Mouse (Mus musculus) urinary bladder, postnatal 25 days (tissue): ENCODE measurements around the gene Sowaha.

Source experiments
- DNase-seq: peaks from one replicate; pipeline ENCODE4 v3.0.0; 2022; ENCODE audit warnings: low spot score

Gene Sowaha

GRCm38 (mm10) chr11:53479783-53480301 lies at the start of gene Sowaha, which contains the start of gene Gm9945:
Gene Sowaha (minus strand): TSS chr11:53480274.
Gene Gm9945 (plus strand): TSS chr11:53480166.
- peak; percentile 37 for DNase-seq

- peak; percentile 36 for DNase-seq
These were observed 49.1 kb upstream of the Sowaha start for GRCm38 (mm10) chr11:53529253-53529557.

DNA sequence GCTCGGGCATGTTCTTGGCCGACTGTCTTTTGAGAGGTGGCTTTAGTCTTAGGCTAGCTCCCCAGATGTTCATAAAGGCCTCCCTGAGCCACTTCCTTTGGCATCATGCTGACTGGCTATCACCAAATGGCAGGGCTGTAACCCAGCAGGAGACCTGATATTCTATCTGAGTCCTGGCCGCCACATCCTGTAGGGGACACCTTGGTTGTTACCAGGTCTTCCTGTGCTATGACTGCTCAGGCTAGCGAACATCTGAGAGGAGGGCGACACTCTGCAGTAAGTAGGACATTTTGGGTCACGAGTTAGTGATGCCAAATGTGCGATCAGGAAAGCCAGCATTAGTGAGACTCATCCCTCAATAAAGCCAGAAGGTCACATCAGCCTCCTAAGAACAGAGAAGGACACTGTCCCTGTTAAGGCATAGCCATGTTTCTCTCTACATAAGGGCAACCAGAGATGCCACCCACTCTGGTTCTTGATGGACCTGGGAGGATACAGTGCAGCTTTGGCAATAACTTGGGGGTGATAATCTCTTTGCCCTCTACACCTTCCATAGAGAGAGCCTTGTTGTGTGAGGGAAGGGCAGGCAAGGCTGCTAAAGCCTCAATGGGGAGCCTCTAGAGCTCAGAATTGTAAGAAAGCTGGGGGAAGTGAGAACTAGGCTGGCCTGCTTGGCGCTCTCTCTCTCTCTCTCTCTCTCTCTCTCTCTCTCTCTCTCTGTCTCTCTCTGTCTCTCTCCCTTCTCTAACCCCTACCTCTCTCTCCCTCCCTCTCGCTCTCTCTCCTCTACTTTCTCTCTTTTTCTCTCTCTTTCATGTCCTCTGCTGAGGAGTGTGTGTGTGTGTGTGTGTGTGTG lies 48.6 kb upstream of the Sowaha start:
- no peak for DNase-seq

GRCm38 (mm10) chr11:53525461-53525860 lies 45.4 kb upstream of the Sowaha start:
- DNase-seq = no peak

GRCm38 (mm10) chr11:53524905-53525304 lies 44.8 kb upstream of the Sowaha start:
- DNase-seq = no peak

DNA sequence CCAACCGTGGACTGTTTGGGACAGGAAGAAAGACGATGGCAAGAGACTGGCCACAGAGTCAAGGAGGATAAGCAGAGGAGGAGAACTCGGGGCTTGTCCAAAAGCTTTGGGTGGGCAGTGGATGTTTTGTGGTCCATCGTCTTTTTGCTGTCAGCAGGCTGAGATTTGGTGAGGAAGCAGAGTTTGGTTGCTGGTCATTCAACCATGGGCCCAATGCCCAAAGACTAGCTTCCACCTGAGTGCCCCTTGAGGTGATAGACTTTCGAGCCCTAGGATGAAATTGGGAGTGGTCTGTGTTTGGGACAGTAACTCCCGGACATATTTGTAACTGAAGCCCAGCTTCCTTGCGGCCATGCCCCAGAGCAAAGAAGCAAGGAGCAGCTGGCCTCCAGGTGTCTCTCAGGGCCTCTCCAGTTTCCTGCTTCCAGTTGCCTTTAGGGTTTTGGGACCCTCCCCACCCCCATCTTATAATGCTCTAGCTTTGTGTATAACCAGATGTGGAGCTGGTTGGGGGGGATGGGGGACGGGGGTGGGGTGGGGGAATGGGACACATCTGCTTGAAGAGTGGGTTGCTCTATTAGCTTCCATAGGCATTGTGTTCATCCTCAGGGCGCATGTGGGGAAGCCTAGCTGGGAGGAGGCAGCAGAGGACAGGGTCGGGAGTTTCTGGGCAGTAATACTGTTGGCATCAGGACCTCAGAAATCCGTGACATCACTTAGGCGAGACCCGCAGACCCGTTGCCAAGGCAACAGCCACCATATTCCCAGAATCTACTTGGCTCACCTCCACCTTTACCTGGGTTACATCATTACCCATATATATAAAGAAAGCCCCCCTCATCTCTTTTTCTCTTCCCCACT lies 43.7 kb upstream of the Sowaha start:
- DNase-seq = no peak

DNA sequence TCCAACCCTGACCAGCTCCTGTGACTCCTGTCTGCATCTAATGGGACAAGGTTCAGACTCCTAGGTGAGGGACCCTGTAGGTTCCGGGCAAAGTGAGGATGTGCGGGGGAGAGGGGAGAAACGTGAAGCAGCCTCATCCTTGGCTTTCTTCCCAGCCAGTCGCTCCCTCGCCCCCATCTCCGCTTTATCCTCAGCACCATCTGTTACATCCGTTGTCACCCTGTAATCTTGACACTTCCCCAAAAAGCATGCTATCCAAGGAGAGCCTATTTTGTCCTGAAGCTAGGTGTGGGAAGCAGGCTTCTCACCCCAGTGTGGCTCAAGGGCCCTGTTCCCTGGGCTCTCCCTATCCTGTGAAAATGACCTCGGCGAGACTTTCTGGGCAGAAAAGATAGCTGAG lies 42.9 kb upstream of the Sowaha start:
- no peak for DNase-seq

- DNase-seq = no peak
These were observed 42.3 kb upstream of the Sowaha start for GRCm38 (mm10) chr11:53522362-53522761.

- DNase-seq = peak; percentile 22
These were observed 41.7 kb upstream of the Sowaha start for GRCm38 (mm10) chr11:53521821-53522131.

GRCm38 (mm10) chr11:53521120-53521820 lies 41.2 kb upstream of the Sowaha start:
- no peak for DNase-seq

DNA sequence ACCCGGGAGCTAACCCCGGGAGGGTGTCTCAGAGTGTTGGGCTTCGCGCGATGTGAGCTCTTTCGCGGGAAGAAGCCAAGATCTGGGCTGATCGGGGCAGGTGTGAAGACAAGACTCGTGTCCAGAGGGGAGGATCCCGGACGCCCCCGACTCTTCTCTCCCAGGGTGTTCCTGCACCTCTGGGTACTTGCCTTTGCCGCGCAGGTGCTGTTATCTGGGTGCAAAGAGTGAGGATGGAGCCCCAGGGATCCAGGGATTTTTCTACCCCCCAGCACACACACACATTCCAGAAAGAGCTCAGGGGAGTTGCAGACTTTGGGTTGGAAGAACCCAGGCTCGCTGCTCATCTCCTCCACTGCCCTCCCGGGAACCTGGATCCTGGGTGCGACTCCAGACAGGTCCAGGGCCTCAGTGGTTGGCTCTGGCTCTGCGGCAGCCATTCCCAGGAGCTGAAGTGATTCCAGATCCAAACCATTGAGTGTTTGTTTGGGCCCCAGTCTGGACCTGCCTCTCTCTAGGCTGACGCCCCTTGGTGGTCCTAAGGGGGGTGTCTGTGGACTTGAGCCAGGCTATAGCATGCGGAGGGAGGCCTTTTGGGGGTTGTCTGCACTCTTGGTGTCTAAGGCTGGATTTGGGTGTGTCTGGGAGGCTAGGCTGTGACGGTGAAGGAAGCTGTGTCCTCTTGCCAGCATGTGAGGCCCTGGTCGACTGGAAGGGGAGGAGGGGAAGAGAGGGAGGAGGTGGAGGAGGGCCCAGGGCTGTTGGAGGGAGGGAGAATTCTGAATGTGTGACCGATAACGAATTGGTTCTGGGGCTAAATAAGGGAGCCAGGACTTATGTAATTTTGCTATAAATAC lies 40.3 kb upstream of the Sowaha start:
- peak; percentile 47 for DNase-seq

- DNase-seq = peak; percentile 63
These were observed 39.4 kb upstream of the Sowaha start, which contains the start of gene Sept8 for GRCm38 (mm10) chr11:53519207-53520121. Gene Sept8 (plus strand): TSS chr11:53519257.

GRCm38 (mm10) chr11:53518759-53519158 lies 38.7 kb upstream of the Sowaha start:
- DNase-seq = no peak

- no peak for DNase-seq
These were observed 36.9 kb upstream of the Sowaha start for GRCm38 (mm10) chr11:53516775-53517627.

DNA sequence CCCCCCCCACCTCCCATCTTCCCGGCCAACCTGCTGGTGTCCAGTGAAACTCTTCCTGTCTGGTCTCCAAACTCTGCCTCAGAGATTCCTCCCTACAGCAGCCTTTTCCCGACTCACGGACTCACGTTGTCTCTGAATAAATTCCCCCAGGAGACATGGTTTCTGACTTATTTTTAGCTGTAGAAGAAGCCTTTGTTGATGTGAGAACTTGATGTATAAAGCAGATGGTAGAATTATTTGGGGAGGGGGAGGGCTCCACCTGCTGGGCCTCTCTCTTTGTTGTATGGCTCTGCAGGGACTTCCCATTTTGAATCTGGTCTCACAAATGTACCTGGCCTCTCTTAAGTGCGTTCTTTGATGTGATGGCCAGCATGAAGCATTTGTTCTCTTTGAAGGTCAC lies 30.3 kb upstream of the Sowaha start:
- DNase-seq = no peak

DNA sequence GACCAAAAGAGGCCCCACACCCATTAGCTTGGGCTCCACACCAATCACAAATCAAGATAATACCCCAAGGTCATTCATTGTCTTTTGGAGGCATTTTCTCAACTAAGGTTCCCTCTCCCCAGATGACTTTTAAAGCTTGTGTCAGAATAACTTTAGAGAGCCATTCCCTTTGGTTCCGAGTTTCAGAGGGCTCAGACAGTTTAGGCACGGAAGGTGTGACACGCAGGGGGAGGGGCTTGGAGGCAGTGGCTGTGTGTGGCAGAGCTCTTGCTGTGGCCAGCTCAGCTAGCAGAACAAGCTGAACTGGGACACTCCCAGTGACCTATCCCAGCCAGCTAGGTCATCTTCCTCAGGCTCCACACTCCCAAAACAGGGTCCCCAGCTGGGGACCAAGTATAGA lies 28.5 kb upstream of the Sowaha start:
- no peak for DNase-seq

DNA sequence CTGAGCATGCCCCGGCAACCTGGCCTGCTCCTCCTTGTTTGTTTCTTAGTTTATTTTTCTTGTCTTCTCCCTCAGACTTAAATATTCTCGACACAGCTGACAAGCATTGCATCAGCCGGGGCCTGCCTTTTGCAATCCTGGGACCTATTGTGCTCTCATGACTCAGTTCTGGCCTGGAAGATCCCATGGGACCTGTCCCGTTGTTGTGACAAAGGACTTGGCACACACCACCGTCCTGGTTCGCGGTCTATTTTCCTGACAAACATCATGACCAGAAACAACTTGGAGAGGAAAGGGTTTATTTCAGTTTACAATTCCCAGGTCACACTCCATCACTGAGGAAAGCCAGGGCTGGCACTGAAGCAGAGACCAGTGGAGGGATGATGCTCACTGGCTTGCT lies 28.1 kb upstream of the Sowaha start:
- DNase-seq = no peak

GRCm38 (mm10) chr11:53507098-53507805 lies 27.2 kb upstream of the Sowaha start:
- DNase-seq = no peak
